Mouse (Mus musculus) midbrain, embryonic 11.5 days (tissue): ENCODE data around the gene Ddx46. TPM values are rescaled to one million over a fixed set of nuclear protein-coding genes. Genes with fewer than 3 reads are reported as not detected.
A peak's percentile ranks its signal among the peaks of the same experiment; 100 is the strongest.
"Not testable (repeated sequence)": the region's sequence is repeated elsewhere in the genome, so short reads cannot be mapped to it uniquely, and the experiment has no call there.

ENCODE experiments used
- ATAC-seq: fragments of 200-750 bp; cut with Nextera tagmentation; 2 replicates; pipeline ENCODE4 v1.8.0; 2017; ENCODE audit warnings: moderate TSS enrichment, moderate library complexity; ENCODE audit not compliant: low FRiP score
- DNase-seq: peaks from one replicate; pipeline ENCODE4 v3.0.0; 2015; ENCODE audit warnings: low spot score; ENCODE audit errors: missing footprints
- H3K27ac ChIP-seq: fragments of 300-500 bp; sonication (generic); 2 replicates; pipeline ENCODE4 v1.5.1; 2014; ENCODE audit warnings: low read depth, low read length
- H3K27me3 ChIP-seq: fragments of 300-500 bp; sonication (generic); 2 replicates; pipeline ENCODE4 v1.6.1; 2014; ENCODE audit warnings: mild to moderate bottlenecking, low read length, moderate library complexity, mixed read lengths; ENCODE audit not compliant: control insufficient read depth, insufficient read depth
- H3K36me3 ChIP-seq: fragments of 300-500 bp; sonication (generic); 2 replicates; pipeline ENCODE4 v1.6.1; 2014; ENCODE audit warnings: mild to moderate bottlenecking, low read length, moderate library complexity, mixed read lengths; ENCODE audit not compliant: control insufficient read depth, insufficient read depth
- H3K4me1 ChIP-seq: fragments of 300-500 bp; sonication (generic); 2 replicates; pipeline ENCODE4 v1.6.1; 2014; ENCODE audit warnings: low read length; ENCODE audit not compliant: control insufficient read depth, insufficient read depth
- H3K4me2 ChIP-seq: fragments of 300-500 bp; sonication (generic); 2 replicates; pipeline ENCODE4 v1.6.1; 2014; ENCODE audit warnings: mild to moderate bottlenecking, moderate library complexity
- H3K4me3 ChIP-seq: fragments of 300-500 bp; sonication (generic); 2 replicates; pipeline ENCODE4 v1.5.1; 2014; ENCODE audit warnings: low read depth, low read length
- H3K9ac ChIP-seq: fragments of 300-500 bp; sonication (generic); 2 replicates; pipeline ENCODE4 v1.6.1; 2014; ENCODE audit warnings: low read length
- H3K9me3 ChIP-seq: fragments of 300-500 bp; sonication (generic); 2 replicates; pipeline ENCODE4 v1.6.1; 2016; ENCODE audit warnings: low read length; ENCODE audit not compliant: control insufficient read depth
- WGBS: fragments of 180-500 bp; shearing (Covaris S2); extraction: QIAGEN DNeasy Blood & Tissue Kit; methylation state at CpG from one replicate; pipeline ENCODE4 v1.1.7; 2014; 5-methylcytosine and 5-hydroxymethylcytosine counted together
- polyA plus RNA-seq: library from polyadenylated mRNA; unstranded; fragments of >200 nt; fragmentation: Nextera tagmentation; extraction: Ambion mirVana; gene quantifications from 2 replicates; pipeline ENCODE4 v1.2.1, GENCODE M21; 2014

Ddx46 gene
- polyA plus RNA-seq, 1 experiment from 2014 or later, result 48.4 TPM

- Histone ChIP-seq H3K36me3 (peaks cover 5% of the 10 kb centered on the region; the same call in 1 of the 2 replicates), H3K4me1 (peaks cover 8% of the 10 kb centered on the region), H3K27ac (no peak within 1 kb of the TSS; the same call in none of the 2 replicates), H3K27me3 (no peaks in the 10 kb centered on the region), H3K4me3 (peak within 1 kb of the TSS; percentile 82), H3K9ac (peak within 1 kb of the TSS; percentile 88), H3K4me2 (peak within 1 kb of the TSS; percentile 81), H3K9me3 (no peaks in the 10 kb centered on the region)
- under 1% methylated on average over 59 of the region's 59 CpGs for WGBS
- ATAC-seq (peak; percentile 97), DNase-seq (peak; percentile 99)
Observed at GRCm38 (mm10) chr13:55622649-55623541, 11.9 kb upstream of the Ddx46 start, which contains the start of gene Caml. Gene Caml (plus strand): TSS chr13:55623005.

- no peak for DNase-seq
- under 1% methylated on average over 40 of the region's 40 CpGs for WGBS
- no peaks in the 10 kb centered on the region for H3K27me3 ChIP-seq
- H3K36me3 ChIP-seq, result 0 out of 2 replicates have a peak, but pooled peaks cover 8% of the 10 kb centered on the region
- H3K9ac ChIP-seq, result peak overlapping the region; percentile 94
- peak overlapping the region; percentile 98 for H3K4me3 ChIP-seq
- peak overlapping the region; percentile 77 for H3K4me2 ChIP-seq
- peak; percentile 71 for ATAC-seq
- H3K4me1 ChIP-seq, result peaks cover 8% of the 10 kb centered on the region; the same call in 1 of the 2 replicates
- H3K9me3 ChIP-seq, result no peaks in the 10 kb centered on the region
- no peak overlapping the region for H3K27ac ChIP-seq
Observed at GRCm38 (mm10) chr13:55635146-55635571, 332 bp downstream of the Ddx46 start.

- Histone ChIP-seq H3K9ac (no peak overlapping the region), H3K36me3 (0 out of 2 replicates have a peak, but pooled peaks cover 8% of the 10 kb centered on the region), H3K9me3 (no peaks in the 10 kb centered on the region), H3K27ac (no peak overlapping the region), H3K4me3 (no peak overlapping the region), H3K4me1 (peaks cover 8% of the 10 kb centered on the region; the same call in 1 of the 2 replicates), H3K27me3 (no peaks in the 10 kb centered on the region), H3K4me2 (peak overlapping the region; percentile 77; the same call in 1 of the 2 replicates)
- peak; percentile 59 for DNase-seq
- 93% methylated on average over 14 of the region's 14 CpGs for WGBS
- no peak for ATAC-seq
Observed at GRCm38 (mm10) chr13:55636185-55636983, 1.6 kb downstream of the Ddx46 start.

- H3K36me3 ChIP-seq, result peaks cover 10% of the 10 kb centered on the region; the same call in 1 of the 2 replicates
- peak; percentile 99 for DNase-seq
- not testable (repeated sequence) for ATAC-seq, H3K9ac ChIP-seq, H3K9me3 ChIP-seq, H3K4me2 ChIP-seq, H3K4me1 ChIP-seq, H3K4me3 ChIP-seq, H3K27ac ChIP-seq, H3K27me3 ChIP-seq
- 59% methylated on average over 8 of the region's 8 CpGs for WGBS
Observed at GRCm38 (mm10) chr13:55640480-55640879, 5.7 kb downstream of the Ddx46 start.

- H3K27me3 ChIP-seq, result no peaks in the 10 kb centered on the region
- DNase-seq, result no peak
- no peak overlapping the region for H3K4me3 ChIP-seq
- no peak overlapping the region for H3K27ac ChIP-seq
- H3K9ac ChIP-seq, result no peak overlapping the region
- H3K4me1 ChIP-seq, result no peaks in the 10 kb centered on the region
- ATAC-seq, result no peak
- WGBS, result 91% methylated on average over 2 of the region's 2 CpGs
- H3K9me3 ChIP-seq, result no peaks in the 10 kb centered on the region
- peaks cover 28% of the 10 kb centered on the region; the same call in 1 of the 2 replicates for H3K36me3 ChIP-seq
- no peak overlapping the region for H3K4me2 ChIP-seq
Observed at GRCm38 (mm10) chr13:55644525-55644924, 9.7 kb downstream of the Ddx46 start.

- no peak for ATAC-seq
- WGBS, result 89% methylated on average over 12 of the region's 12 CpGs
- Histone ChIP-seq H3K4me1 (no peaks in the 10 kb centered on the region), H3K4me2 (no peak overlapping the region), H3K27me3 (no peaks in the 10 kb centered on the region), H3K36me3 (peaks cover 51% of the 10 kb centered on the region), H3K27ac (no peak overlapping the region), H3K4me3 (no peak overlapping the region), H3K9me3 (no peaks in the 10 kb centered on the region), H3K9ac (no peak overlapping the region)
- DNase-seq, result no peak
Observed at GRCm38 (mm10) chr13:55650098-55650497, 15.3 kb downstream of the Ddx46 start.

- Histone ChIP-seq H3K27me3 (no peaks in the 10 kb centered on the region), H3K27ac (no peak overlapping the region), H3K9ac (no peak overlapping the region), H3K4me2 (no peak overlapping the region), H3K9me3 (no peaks in the 10 kb centered on the region), H3K4me1 (no peaks in the 10 kb centered on the region), H3K4me3 (no peak overlapping the region), H3K36me3 (peaks cover 52% of the 10 kb centered on the region)
- 94% methylated on average over 6 of the region's 6 CpGs for WGBS
- ATAC-seq (no peak), DNase-seq (no peak)
Observed at GRCm38 (mm10) chr13:55650980-55651379, 16.2 kb downstream of the Ddx46 start.

- Histone ChIP-seq H3K4me3 (no peak overlapping the region), H3K4me2 (no peak overlapping the region), H3K27me3 (no peaks in the 10 kb centered on the region), H3K9ac (no peak overlapping the region), H3K36me3 (peaks cover 48% of the 10 kb centered on the region), H3K27ac (no peak overlapping the region), H3K4me1 (no peaks in the 10 kb centered on the region), H3K9me3 (no peaks in the 10 kb centered on the region)
- ATAC-seq (no peak), DNase-seq (peak; percentile 92)
- WGBS, result 82% methylated on average over 6 of the region's 6 CpGs
Observed at GRCm38 (mm10) chr13:55668550-55668949, 33.7 kb downstream of the Ddx46 start.
